Mouse (Mus musculus) liver, adult 2 months (tissue): Measurements from ENCODE around the gene Gdpgp1. TPM values are rescaled to one million over a fixed set of nuclear protein-coding genes. Genes with fewer than 3 reads are reported as not detected.

Experiments used
- DNase-seq: peaks from one replicate; pipeline ENCODE4 v3.0.0-alpha.2; 2011; ENCODE audit warnings: low read depth, low spot score; ENCODE audit errors: extremely low read depth
- H3K27ac ChIP-seq: fragments of 200-500 bp; replicated peaks from 2 replicates; pipeline ENCODE4 v1.5.1; 2012; ENCODE audit warnings: low read depth, mild to moderate bottlenecking, control low read depth, inconsistent platforms, low read length; ENCODE audit not compliant: insufficient read depth
- H3K27me3 ChIP-seq: fragments of 200-500 bp; 2 replicates; pipeline ENCODE4 v1.6.1; 2012; ENCODE audit warnings: mild to moderate bottlenecking, moderate library complexity, low read length, inconsistent platforms; ENCODE audit not compliant: control insufficient read depth, insufficient read depth
- H3K36me3 ChIP-seq: fragments of 200-500 bp; 2 replicates; pipeline ENCODE4 v1.6.1; 2012; ENCODE audit warnings: low read length, inconsistent platforms; ENCODE audit not compliant: control insufficient read depth, insufficient read depth
- H3K4me1 ChIP-seq: fragments of 200-500 bp; 2 replicates; pipeline ENCODE4 v1.6.1; 2011; ENCODE audit warnings: low read length; ENCODE audit not compliant: control insufficient read depth, insufficient read depth
- H3K4me3 ChIP-seq: fragments of 200-500 bp; 2 replicates; pipeline ENCODE4 v1.5.1; 2011; ENCODE audit warnings: low read depth, mild to moderate bottlenecking, control low read depth, low read length, moderate library complexity; ENCODE audit not compliant: insufficient read depth
- H3K79me2 ChIP-seq: fragments of 200-500 bp; 2 replicates; pipeline ENCODE4 v1.6.1; 2012; ENCODE audit warnings: inconsistent platforms, mild to moderate bottlenecking, low read length, moderate library complexity; ENCODE audit not compliant: control insufficient read depth, insufficient read depth
- H3K9ac ChIP-seq: fragments of 200-500 bp; 2 replicates; pipeline ENCODE4 v1.6.1; 2012; ENCODE audit warnings: low read depth, mild to moderate bottlenecking, control low read depth, inconsistent platforms, low read length
- CTCF ChIP-seq: fragments of 200-500 bp; IDR thresholded peaks from 2 replicates; pipeline ENCODE4 v1.5.1; 2011; ENCODE audit warnings: low read depth, low read length, control low read depth
- POLR2A ChIP-seq: fragments of 200-500 bp; IDR thresholded peaks from 2 replicates; pipeline ENCODE4 v1.6.1; 2011; ENCODE audit warnings: low read length, control low read depth; ENCODE audit not compliant: insufficient read depth; ENCODE audit errors: extremely low read depth
- WGBS: fragments of 180-500 bp; shearing (Covaris S2); methylation state at CpG from one replicate; pipeline ENCODE4 v1.1.7; 2018; 5-methylcytosine and 5-hydroxymethylcytosine counted together
- polyA plus RNA-seq: library from polyadenylated mRNA; depleted of rRNA; stranded (reverse); fragments of >200 nt; gene quantifications from 2 replicates; pipeline ENCODE4 v1.2.3, GENCODE M21; 2012
- total RNA-seq: library from RNA; depleted of rRNA; stranded (reverse); fragments of >200 nt; gene quantifications from 2 replicates; pipeline ENCODE4 v1.2.3, GENCODE M21; 2014

Gdpgp1 gene
- total and polyA plus RNA-seq, 2 experiments = 1.2 to 2.1 TPM

DNA sequence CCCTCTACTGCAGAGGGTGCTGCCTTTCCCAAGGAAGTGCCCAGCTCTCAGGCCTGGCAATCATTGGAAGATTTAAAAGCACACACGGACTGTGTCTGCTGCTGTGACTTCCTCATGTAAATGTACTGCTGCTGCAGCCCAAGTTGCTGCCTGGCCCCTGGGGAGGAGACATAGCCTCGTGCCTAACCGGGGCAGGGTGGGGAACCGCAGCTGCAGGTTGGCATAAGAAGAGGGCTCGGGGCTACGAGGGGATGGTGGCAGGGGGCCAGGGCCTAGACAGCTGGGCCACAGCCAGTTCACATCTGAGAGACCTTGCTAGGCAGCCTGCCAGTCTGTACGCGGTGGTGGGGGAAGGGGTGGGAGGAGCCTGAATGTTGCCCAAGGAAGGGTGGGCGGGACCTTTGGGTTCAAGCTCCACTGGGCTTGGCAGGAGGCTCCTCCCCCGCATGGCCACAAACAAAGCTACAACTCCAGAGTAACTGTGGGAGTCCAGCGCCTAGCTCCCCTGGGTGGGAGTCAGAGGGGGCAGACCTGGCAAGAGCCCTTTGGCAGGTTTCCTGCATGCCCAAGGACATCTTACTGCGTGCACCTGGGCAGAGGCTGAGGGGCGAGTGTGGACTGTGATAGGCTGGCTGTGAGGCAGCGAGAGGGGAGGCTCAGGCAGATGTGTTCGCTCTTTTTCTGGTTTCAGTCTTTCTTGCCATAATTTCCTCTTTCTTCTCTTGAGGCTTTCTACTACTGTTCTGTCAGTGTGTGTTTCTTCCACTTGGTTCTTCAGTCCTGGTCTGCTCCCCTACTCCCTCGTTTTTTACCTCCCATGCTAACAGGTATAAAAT, 40.2 kb upstream of the Gdpgp1 start:
- Histone ChIP-seq H3K27ac (peak overlapping the region; percentile 55), H3K79me2 (peaks cover 6% of the 10 kb centered on the region; the same call in 1 of the 2 replicates), H3K4me1 (peaks cover 20% of the 10 kb centered on the region), H3K4me3 (peak overlapping the region; percentile 58), H3K9ac (peak overlapping the region; percentile 61), H3K36me3 (no peaks in the 10 kb centered on the region), H3K27me3 (no peaks in the 10 kb centered on the region)
- 6% methylated on average over 16 of the region's 16 CpGs for WGBS
- peak; percentile 83 for DNase-seq
- 0 out of 2 replicates have a peak, but pooled peaks have one; percentile 24 for TF ChIP-seq POLR2A
- no peak for TF ChIP-seq CTCF

DNA sequence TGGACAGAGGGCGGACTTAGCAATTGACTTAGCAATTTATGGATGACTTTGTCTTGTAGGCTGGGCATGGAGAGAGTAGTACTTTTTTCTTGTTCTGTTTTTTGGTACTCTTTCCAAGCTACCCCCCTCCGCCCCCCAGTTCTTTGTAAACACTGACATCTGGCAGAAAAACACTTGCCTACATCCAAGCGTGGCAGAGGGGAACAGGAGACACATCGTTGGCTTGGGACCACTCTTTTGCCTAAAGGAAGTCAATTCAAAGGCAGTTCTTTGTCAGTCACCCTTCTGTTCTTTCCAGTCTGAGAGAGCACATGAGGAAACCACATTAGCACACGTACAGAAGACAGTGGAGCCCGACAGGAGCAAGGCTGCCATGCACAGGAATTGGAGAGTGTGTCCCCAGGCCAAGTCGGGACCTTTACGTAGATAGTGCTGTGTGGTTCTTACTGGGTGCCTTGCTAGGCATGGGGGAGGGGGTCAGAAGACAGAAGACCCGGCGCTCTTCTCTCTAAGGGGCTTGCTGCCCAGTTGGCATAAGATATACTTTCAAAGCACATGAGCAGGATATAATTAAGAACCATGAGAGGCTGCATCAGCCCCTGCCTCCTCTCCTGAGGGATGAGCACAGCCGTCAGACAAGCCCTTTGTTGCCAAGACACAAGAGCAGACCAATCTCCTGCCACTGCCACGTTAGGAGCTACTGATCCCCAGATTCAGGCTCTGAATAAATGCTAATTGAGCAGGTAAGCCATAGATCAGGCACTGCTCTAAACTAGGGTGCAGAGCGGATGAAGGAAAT, 38.5 kb upstream of the Gdpgp1 start:
- no peak overlapping the region for H3K4me3 ChIP-seq
- H3K4me1 ChIP-seq = peaks cover 21% of the 10 kb centered on the region
- H3K79me2 ChIP-seq = peaks cover 6% of the 10 kb centered on the region; the same call in 1 of the 2 replicates
- H3K27me3 ChIP-seq = no peaks in the 10 kb centered on the region
- no peak for TF ChIP-seq POLR2A
- no peaks in the 10 kb centered on the region for H3K36me3 ChIP-seq
- 65% methylated on average over 13 of the region's 13 CpGs for WGBS
- no peak for DNase-seq
- H3K9ac ChIP-seq = no peak overlapping the region
- H3K27ac ChIP-seq = no peak overlapping the region

DNA sequence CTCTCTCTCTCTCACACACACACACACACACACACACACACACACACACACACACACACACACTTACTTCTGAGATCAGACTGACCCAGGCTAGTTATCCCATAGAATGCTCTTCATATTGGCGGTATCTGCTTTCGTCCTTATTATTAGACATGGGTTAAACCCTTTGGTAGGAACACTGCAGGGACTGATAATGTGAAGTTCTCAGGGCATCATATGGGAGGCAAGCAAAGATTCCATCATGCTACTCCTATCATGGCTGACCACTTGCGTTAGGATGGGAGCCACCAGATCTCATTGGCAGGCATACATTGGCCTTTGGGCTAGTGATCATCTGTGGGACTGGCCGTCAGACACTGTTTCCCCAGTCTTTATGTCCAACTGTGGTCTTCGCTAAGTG, 37.5 kb upstream of the Gdpgp1 start:
- no peak overlapping the region for H3K27ac ChIP-seq
- H3K9ac ChIP-seq = no peak overlapping the region
- TF ChIP-seq CTCF (no peak), POLR2A (no peak)
- no peak for DNase-seq
- 95% methylated on average over 5 of the region's 5 CpGs for WGBS
- H3K79me2 ChIP-seq = peaks cover 9% of the 10 kb centered on the region
- no peaks in the 10 kb centered on the region for H3K27me3 ChIP-seq
- H3K4me3 ChIP-seq = no peak overlapping the region
- no peaks in the 10 kb centered on the region for H3K36me3 ChIP-seq
- H3K4me1 ChIP-seq = peaks cover 21% of the 10 kb centered on the region

DNA sequence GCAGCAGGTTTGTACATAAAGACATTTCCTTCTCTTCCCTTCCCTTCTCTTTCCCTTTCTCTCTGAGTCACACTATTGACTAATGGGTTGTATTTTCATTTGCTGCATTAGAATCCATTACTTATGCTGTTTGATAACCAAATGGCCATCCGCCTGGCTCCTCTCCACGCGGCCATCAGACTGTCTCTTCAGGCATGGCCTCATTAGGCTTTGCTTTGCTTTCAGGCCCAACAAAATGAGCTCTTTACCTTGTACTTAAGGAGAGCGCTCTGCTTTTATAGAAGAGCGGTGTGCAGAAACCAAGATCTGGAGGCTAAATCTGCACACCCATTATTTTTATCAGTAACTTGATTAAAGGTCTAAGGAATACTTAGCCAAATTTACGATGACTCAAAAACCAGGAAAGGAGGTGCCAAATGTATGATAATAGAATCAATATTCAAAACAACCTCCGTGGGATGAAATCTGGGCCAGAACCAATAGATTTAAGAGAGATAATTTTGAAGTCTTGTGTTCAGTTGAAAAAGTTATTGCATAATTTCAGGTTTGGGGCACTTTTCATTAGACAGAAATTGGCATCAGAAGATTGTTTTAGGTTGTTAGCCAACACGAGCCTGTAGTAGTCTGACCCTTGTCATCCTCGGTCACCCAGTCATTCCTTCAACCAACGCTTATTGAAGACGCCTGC, 36.9 kb upstream of the Gdpgp1 start:
- Histone ChIP-seq H3K27ac (no peak overlapping the region), H3K79me2 (peaks cover 12% of the 10 kb centered on the region), H3K27me3 (no peaks in the 10 kb centered on the region), H3K4me1 (peaks cover 21% of the 10 kb centered on the region), H3K9ac (no peak overlapping the region), H3K4me3 (no peak overlapping the region), H3K36me3 (no peaks in the 10 kb centered on the region)
- no peak for TF ChIP-seq POLR2A
- peak; percentile 98 for DNase-seq
- 32% methylated on average over 10 of the region's 11 CpGs for WGBS

DNA sequence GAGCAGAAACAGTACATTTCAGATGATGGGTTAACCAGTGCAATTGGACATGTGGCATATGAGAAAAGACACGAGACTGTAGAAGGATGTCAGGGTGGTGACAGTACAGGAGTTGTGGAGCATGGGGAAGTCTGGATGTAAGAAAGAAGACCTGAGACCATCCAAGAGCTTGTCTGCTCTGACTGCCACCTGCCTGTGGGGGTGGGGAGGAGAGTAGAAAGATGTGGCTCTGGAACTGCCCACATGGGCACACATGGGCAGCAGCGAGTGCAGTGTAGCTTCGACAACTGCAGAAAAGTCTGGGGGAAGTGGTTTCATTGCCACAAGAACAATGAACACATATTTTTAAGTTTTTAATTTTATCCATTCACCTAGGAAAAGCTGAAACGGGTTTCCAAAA, 35.3 kb upstream of the Gdpgp1 start:
- no peak for TF ChIP-seq POLR2A
- no peak for TF ChIP-seq CTCF
- Histone ChIP-seq H3K4me1 (peaks cover 26% of the 10 kb centered on the region), H3K4me3 (no peak overlapping the region), H3K36me3 (no peaks in the 10 kb centered on the region), H3K9ac (no peak overlapping the region), H3K27me3 (no peaks in the 10 kb centered on the region), H3K79me2 (peaks cover 11% of the 10 kb centered on the region), H3K27ac (no peak overlapping the region)
- DNase-seq = no peak
- WGBS = 71% methylated on average over 4 of the region's 4 CpGs
